Mouse (Mus musculus): ENCODE data around the gene Etl4. TPM values are rescaled to one million over a fixed set of nuclear protein-coding genes. Genes with fewer than 3 reads are reported as not detected.

Etl4 gene
- total and polyA plus RNA-seq, 3 experiments, result not detected

DNA sequence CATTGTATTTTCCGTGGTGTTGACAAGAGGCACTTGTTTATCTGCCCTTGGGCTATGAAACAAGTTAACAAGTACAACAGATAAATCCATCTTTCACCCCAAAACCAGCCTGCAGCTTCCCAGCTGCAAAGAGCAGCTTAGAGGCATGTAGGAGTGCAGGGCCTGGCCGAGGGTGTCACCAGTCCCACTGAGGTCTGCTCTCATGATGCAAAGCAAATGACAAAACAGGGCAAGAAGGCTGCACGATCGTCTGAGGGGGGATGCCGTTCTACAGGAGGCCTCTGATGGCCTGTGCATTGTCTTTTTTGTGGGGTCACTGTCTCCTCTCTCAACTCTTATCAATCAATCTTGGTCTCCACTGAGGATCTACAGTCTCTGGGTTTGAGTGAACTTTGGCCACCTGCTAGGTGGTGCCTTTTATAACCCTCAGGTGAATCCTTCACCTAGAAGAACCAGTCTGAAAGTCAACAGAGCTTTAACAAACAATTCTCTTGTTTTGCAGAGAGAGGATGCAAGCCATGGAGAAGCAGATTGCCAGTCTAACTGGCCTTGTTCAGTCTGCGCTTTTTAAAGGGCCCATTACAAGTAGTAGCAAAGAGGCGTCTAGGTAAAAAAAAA, 849.6 kb downstream of the Etl4 start:
- Histone ChIP-seq H3K79me2 (ENCODE audit: control insufficient read depth, insufficient read depth, low read length, poor library complexity) (no peaks in the 10 kb centered on the region), H3K36me3 (ENCODE audit: control insufficient read depth in 1 of 2, insufficient read depth in 2 of 2, low read length in 2 of 2) (no peaks in the 10 kb centered on the region), H3K4me1 (ENCODE audit: control insufficient read depth in 1 of 2, insufficient read depth in 2 of 2, low read length in 2 of 2) (no peaks in the 10 kb centered on the region), H3K9ac (ENCODE audit: control insufficient read depth, low read depth, low read length, poor library complexity, severe bottlenecking) (no peak overlapping the region), H3K9me3 (replicated peaks; ENCODE audit: insufficient read depth, low read length) (no peaks in the 10 kb centered on the region), H3K27ac (ENCODE audit: control insufficient read depth, low read depth, low read length) (no peak overlapping the region), H3K4me3 (ENCODE audit: control insufficient read depth in 1 of 2, insufficient read depth in 1 of 2, low read depth in 2 of 2, low read length in 2 of 2) (no peak overlapping the region), H3K27me3 (ENCODE audit: control insufficient read depth in 1 of 2, insufficient read depth in 2 of 2, low read length in 2 of 2) (no peaks in the 10 kb centered on the region)
- no peak for DNase-seq (ENCODE audit: low read depth, low spot score)
- TF ChIP-seq TBP (IDR thresholded peaks at IDR 0.05; ENCODE audit: low read depth, low read length) (no peak), MAZ (IDR thresholded peaks at IDR 0.05; ENCODE audit: low read depth, low read length) (no peak), MEF2A (IDR thresholded peaks at IDR 0.05; ENCODE audit: extremely low read depth, insufficient replicate concordance, low read depth, low read length, poor library complexity, severe bottlenecking) (no peak), JUND (IDR thresholded peaks at IDR 0.05; ENCODE audit: low read depth, low read length) (no peak), KAT2A (conservative IDR thresholded peaks at IDR 0.05; ENCODE audit: low read depth, low read length) (no peak), CTCF (IDR thresholded peaks at IDR 0.05 in 2 of 3, conservative IDR thresholded peaks at IDR 0.05 in 1 of 3; ENCODE audit: control insufficient read depth in 1 of 3, insufficient read depth in 1 of 3, low read depth in 2 of 3, low read length in 3 of 3, poor library complexity in 1 of 3, severe bottlenecking in 1 of 3) (no peak)

GRCm38 (mm10) chr2:20761320-20761719, 851.7 kb downstream of the Etl4 start:
- H3K79me2 ChIP-seq (ENCODE audit: control insufficient read depth, insufficient read depth, low read length, poor library complexity), result no peaks in the 10 kb centered on the region
- H3K36me3 ChIP-seq (ENCODE audit: control insufficient read depth in 1 of 2, insufficient read depth in 2 of 2, low read length in 2 of 2), result no peaks in the 10 kb centered on the region
- no peak overlapping the region for H3K27ac ChIP-seq (ENCODE audit: control insufficient read depth, low read depth, low read length)
- DNase-seq (ENCODE audit: low read depth, low spot score), result no peak
- H3K9ac ChIP-seq (ENCODE audit: control insufficient read depth, low read depth, low read length, poor library complexity, severe bottlenecking), result no peak overlapping the region
- H3K27me3 ChIP-seq (ENCODE audit: control insufficient read depth in 1 of 2, insufficient read depth in 2 of 2, low read length in 2 of 2), result no peaks in the 10 kb centered on the region
- H3K4me3 ChIP-seq (ENCODE audit: control insufficient read depth in 1 of 2, insufficient read depth in 1 of 2, low read depth in 2 of 2, low read length in 2 of 2), result no peak overlapping the region
- H3K4me1 ChIP-seq (ENCODE audit: control insufficient read depth in 1 of 2, insufficient read depth in 2 of 2, low read length in 2 of 2), result no peaks in the 10 kb centered on the region
- TF ChIP-seq MXI1 (IDR thresholded peaks at IDR 0.05; ENCODE audit: low read depth, low read length) (no peak), E2F4 (IDR thresholded peaks at IDR 0.05; ENCODE audit: borderline replicate concordance, low read depth, low read length) (no peak), ZC3H11A (IDR thresholded peaks at IDR 0.05; ENCODE audit: low read depth, low read length) (no peak), KAT2A (conservative IDR thresholded peaks at IDR 0.05; ENCODE audit: low read depth, low read length) (no peak), TBP (IDR thresholded peaks at IDR 0.05; ENCODE audit: low read depth, low read length) (no peak), ZMIZ1 (IDR thresholded peaks at IDR 0.05; ENCODE audit: low read depth, low read length) (no peak), GABPA (IDR thresholded peaks at IDR 0.05; ENCODE audit: low read depth, low read length) (no peak), MYC (IDR thresholded peaks at IDR 0.05; ENCODE audit: low read depth, low read length) (no peak), MEF2A (IDR thresholded peaks at IDR 0.05; ENCODE audit: extremely low read depth, insufficient replicate concordance, low read depth, low read length, poor library complexity, severe bottlenecking) (no peak), CTCF (IDR thresholded peaks at IDR 0.05 in 2 of 3, conservative IDR thresholded peaks at IDR 0.05 in 1 of 3; ENCODE audit: control insufficient read depth in 1 of 3, insufficient read depth in 1 of 3, low read depth in 2 of 3, low read length in 3 of 3, poor library complexity in 1 of 3, severe bottlenecking in 1 of 3) (no peak), ETS1 (IDR thresholded peaks at IDR 0.05; ENCODE audit: low read depth, low read length) (no peak), MAFK (IDR thresholded peaks at IDR 0.05; ENCODE audit: borderline replicate concordance, low read depth, low read length) (no peak), SMC3 (IDR thresholded peaks at IDR 0.05; ENCODE audit: low read depth, low read length) (no peak), POLR2A (IDR thresholded peaks at IDR 0.05; ENCODE audit: control insufficient read depth in 1 of 2, insufficient read depth in 1 of 2, low read depth in 1 of 2, low read length in 2 of 2, poor library complexity in 1 of 2) (no peak), POLR2AphosphoS5 (IDR thresholded peaks at IDR 0.05; ENCODE audit: borderline replicate concordance, low read depth, low read length) (no peak)
- no peaks in the 10 kb centered on the region for H3K9me3 ChIP-seq (replicated peaks; ENCODE audit: insufficient read depth, low read length)
